Mouse (Mus musculus) testis, adult 2 months (tissue): ENCODE results near the gene Uts2r.

Experiments
- CTCF ChIP-seq: fragments of 200-500 bp; IDR thresholded peaks from 2 replicates; pipeline ENCODE4 v1.5.1; 2012; ENCODE audit warnings: low read depth, mild to moderate bottlenecking, inconsistent platforms, low read length, moderate library complexity; ENCODE audit not compliant: control insufficient read depth, insufficient read depth, insufficient replicate concordance
- POLR2A ChIP-seq: fragments of 200-500 bp; IDR thresholded peaks from 2 replicates; pipeline ENCODE4 v1.6.1; 2012; ENCODE audit warnings: low read depth, mild to moderate bottlenecking, inconsistent platforms, low read length, moderate library complexity; ENCODE audit not compliant: control insufficient read depth

- TF ChIP-seq CTCF (no peak), POLR2A (no peak)
Measured at GRCm38 (mm10) chr11:121198622-121199021, 38.6 kb downstream of the Uts2r start.
